Mouse (Mus musculus): Measurements from ENCODE around the gene Umad1.

- TF ChIP-seq ZC3H11A (IDR thresholded peaks at IDR 0.05; ENCODE audit: borderline replicate concordance, low read depth, low read length) = no peak
- no peak for TF ChIP-seq CHD2 (IDR thresholded peaks at IDR 0.05; ENCODE audit: low read depth, low read length)
Observed at GRCm38 (mm10) chr6:8495109-8495826, 236.2 kb downstream of the Umad1 start.
